Mouse (Mus musculus) neural tube, embryonic 11.5 days (tissue): ENCODE data around the gene Sdsl. TPM values are rescaled to one million over a fixed set of nuclear protein-coding genes. Genes with fewer than 3 reads are reported as not detected.
A peak's percentile ranks its signal among the peaks of the same experiment; 100 is the strongest.

Experiments used
- ATAC-seq: fragments of 200-750 bp; cut with Nextera tagmentation; 2 replicates; pipeline ENCODE4 v1.8.0; 2017; ENCODE audit warnings: moderate number of reproducible peaks, mild to moderate bottlenecking, moderate TSS enrichment, moderate library complexity; ENCODE audit not compliant: insufficient read depth, low FRiP score, low TSS enrichment
- DNase-seq: peaks from one replicate; pipeline ENCODE4 v3.0.0-alpha.2; 2015; ENCODE audit warnings: low spot score
- H3K27ac ChIP-seq: fragments of 300-500 bp; sonication (generic); 2 replicates; pipeline ENCODE4 v1.5.1; 2014; ENCODE audit warnings: low read depth, mild to moderate bottlenecking, low read length
- H3K27me3 ChIP-seq: fragments of 300-500 bp; sonication (generic); 2 replicates; pipeline ENCODE4 v1.6.1; 2014; ENCODE audit warnings: mild to moderate bottlenecking, low read length, mixed read lengths; ENCODE audit not compliant: control insufficient read depth, insufficient read depth
- H3K36me3 ChIP-seq: fragments of 300-500 bp; sonication (generic); 2 replicates; pipeline ENCODE4 v1.6.1; 2014; ENCODE audit warnings: mild to moderate bottlenecking, low read length, moderate library complexity, mixed read lengths; ENCODE audit not compliant: control insufficient read depth, insufficient read depth
- H3K4me1 ChIP-seq: fragments of 300-500 bp; sonication (generic); 2 replicates; pipeline ENCODE4 v1.6.1; 2014; ENCODE audit warnings: low read length, mixed read lengths; ENCODE audit not compliant: control insufficient read depth, insufficient read depth
- H3K4me2 ChIP-seq: fragments of 300-500 bp; sonication (generic); 2 replicates; pipeline ENCODE4 v1.6.1; 2014; ENCODE audit warnings: low read depth, mild to moderate bottlenecking, moderate library complexity
- H3K4me3 ChIP-seq: fragments of 300-500 bp; sonication (generic); 2 replicates; pipeline ENCODE4 v1.5.1; 2014; ENCODE audit warnings: low read depth, low read length
- H3K9ac ChIP-seq: fragments of 300-500 bp; sonication (generic); 2 replicates; pipeline ENCODE4 v1.6.1; 2014; ENCODE audit warnings: mild to moderate bottlenecking, low read length
- H3K9me3 ChIP-seq: fragments of 300-500 bp; sonication (generic); 2 replicates; pipeline ENCODE4 v1.6.1; 2016; ENCODE audit warnings: low read length; ENCODE audit not compliant: control insufficient read depth
- whole genome bisulfite sequencing: fragments of 180-500 bp; shearing (Covaris S2); extraction: QIAGEN DNeasy Blood & Tissue Kit; methylation state at CpG from one replicate; pipeline ENCODE4 v1.1.7; 2014; 5-methylcytosine and 5-hydroxymethylcytosine counted together
- polyA plus RNA-seq: library from polyadenylated mRNA; unstranded; fragments of >200 nt; fragmentation: Nextera tagmentation; extraction: Ambion mirVana; gene quantifications from 2 replicates; pipeline ENCODE4 v1.2.1, GENCODE M21; 2014

Sdsl gene
- polyA plus RNA-seq, 1 experiment from 2014 or later: 5.3 TPM

DNA sequence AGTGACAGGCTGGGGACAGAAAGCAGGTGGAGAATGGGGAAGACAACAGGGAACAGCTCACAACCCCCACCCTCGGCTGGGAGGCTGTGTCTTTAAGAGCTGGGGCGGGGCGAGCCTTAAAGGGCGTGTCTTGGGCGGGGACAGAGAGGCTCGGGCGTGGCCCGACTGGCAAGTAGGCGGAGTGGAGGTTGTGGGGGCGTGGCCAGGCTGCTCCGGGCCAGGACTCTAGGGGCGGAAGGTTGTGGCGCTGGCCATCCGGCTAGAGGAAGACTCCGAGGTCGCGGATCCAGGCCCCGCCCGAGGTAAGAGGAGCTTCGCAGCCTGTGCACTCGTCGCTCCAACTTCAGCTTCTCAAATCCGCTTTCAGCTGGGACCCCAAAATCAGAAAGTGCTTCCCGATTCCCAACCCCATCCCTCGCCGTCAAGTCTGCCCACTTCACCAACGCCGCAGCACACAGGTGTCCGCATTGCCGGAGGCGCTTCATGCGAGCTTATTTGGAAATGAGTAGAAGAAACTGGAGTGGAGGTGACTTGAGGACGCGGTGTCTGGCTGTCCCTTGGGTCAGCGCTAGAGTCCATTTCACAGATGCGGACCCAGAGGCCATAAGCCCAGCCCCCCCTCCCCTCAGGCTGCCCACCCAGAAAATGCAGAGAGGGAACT is 38.5 kb upstream of the Sdsl start, which contains the start of gene Slc8b1:
Gene Slc8b1, plus strand, starts transcription at position 187 of the 661 bp plus-strand sequence.
- H3K4me2 ChIP-seq: peak within 1 kb of the TSS; percentile 52
- H3K4me1 ChIP-seq: peaks cover 3% of the 10 kb centered on the region; the same call in 1 of the 2 replicates
- DNase-seq (peak; percentile 93), ATAC-seq (peak; percentile 79)
- H3K9me3 ChIP-seq: no peaks in the 10 kb centered on the region
- no peaks in the 10 kb centered on the region for H3K27me3 ChIP-seq
- 1% methylated on average over 36 of the region's 36 CpGs for WGBS
- H3K4me3 ChIP-seq: peak within 1 kb of the TSS; percentile 37
- peak within 1 kb of the TSS; percentile 7 for H3K9ac ChIP-seq
- H3K27ac ChIP-seq: no peak within 1 kb of the TSS
- H3K36me3 ChIP-seq: no peaks in the 10 kb centered on the region

DNA sequence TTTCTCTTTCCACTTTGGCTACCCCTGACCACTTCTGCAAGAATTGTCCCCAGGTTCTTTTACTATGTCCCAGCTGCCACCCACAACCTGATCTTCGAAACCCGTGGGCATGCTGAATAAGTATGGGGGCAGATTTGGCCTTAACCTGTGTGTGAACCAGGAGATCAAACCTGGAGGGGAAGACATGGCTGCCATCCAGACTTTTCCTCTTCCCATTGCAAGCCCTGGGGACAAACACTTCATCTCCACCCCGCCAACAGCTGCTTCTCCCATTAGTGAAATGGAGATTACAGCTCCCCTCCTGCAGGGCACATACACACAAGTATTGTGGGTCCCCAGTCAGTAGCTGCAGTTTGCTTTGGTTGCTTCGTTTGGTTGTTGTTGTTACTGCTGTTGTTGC is 34.7 kb upstream of the Sdsl start:
- Histone ChIP-seq H3K27me3 (no peaks in the 10 kb centered on the region), H3K9me3 (no peaks in the 10 kb centered on the region), H3K4me3 (no peak overlapping the region), H3K27ac (no peak overlapping the region), H3K9ac (no peak overlapping the region), H3K36me3 (no peaks in the 10 kb centered on the region), H3K4me1 (peaks cover 6% of the 10 kb centered on the region), H3K4me2 (no peak overlapping the region)
- 46% methylated on average over 4 of the region's 4 CpGs for WGBS
- no peak for ATAC-seq
- DNase-seq: no peak

DNA sequence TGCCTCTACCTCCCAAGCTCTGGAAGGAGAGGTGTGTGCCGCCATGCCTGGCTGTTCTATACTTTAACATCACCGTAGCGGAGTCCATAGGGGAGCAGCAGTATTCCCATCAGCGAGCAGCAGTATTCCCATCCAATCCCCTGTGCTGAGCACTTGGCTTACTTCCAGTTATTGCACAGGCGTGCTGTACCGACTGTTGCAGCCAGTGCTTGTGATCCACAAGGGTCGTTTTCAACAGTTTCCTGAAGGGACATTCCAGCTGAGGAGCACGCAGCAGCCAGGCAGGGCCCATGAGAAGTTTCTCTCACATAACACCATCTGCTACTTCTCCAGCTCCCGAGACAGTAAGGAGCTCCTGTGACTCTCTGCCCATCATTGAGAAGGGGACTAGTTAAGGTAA is 33.9 kb upstream of the Sdsl start:
- no peak for DNase-seq
- Histone ChIP-seq H3K27ac (no peak overlapping the region), H3K9ac (no peak overlapping the region)

DNA sequence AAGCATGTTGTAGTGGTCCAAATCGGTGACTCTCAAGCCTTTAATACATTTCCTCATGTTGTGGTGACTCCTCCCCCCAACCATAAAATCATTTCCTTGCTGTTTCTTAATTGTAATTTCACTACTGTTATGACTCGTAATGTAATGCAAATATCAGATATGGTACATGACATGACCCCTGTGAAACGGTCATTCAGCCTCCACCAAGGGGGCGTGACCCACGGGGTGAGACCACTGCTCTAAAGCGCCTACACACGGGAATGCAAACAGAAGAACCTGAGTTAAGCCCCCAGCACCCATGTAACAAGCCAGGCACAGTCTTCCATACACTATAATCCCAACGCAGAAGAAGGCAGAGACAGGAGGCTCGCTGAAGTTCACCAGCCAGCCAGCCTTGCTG is 33.2 kb upstream of the Sdsl start:
- H3K4me1 ChIP-seq: peaks cover 9% of the 10 kb centered on the region
- 66% methylated on average over 9 of the region's 9 CpGs for WGBS

More for the DNA sequence above, 33.9 kb upstream of the Sdsl start:
- no peak for ATAC-seq
- H3K4me2 ChIP-seq: no peak overlapping the region
- no peaks in the 10 kb centered on the region for H3K27me3 ChIP-seq
- H3K4me1 ChIP-seq: peaks cover 9% of the 10 kb centered on the region
- H3K36me3 ChIP-seq: no peaks in the 10 kb centered on the region
- no peak overlapping the region for H3K4me3 ChIP-seq
- no peaks in the 10 kb centered on the region for H3K9me3 ChIP-seq
- WGBS: 67% methylated on average over 9 of the region's 9 CpGs

DNA sequence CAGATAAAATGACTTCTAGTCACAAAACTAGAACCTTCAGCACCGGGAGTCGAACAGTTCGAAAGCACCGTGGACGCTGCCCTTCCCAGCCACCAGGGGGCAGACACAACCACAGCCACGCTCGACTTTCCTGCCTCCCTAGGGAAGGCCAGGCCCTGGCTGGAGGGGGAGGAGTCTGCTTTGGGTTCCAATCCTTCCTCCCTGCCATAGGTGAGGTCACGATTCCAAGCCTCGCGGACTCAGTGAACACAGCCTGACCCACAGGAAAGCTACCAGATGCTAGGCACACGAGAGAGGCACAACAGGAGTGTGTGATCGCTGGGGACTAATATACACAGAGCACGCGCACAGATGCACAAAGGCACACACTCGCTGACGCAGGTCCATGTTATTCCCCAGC is 32.8 kb upstream of the Sdsl start:
- Histone ChIP-seq H3K9me3 (no peaks in the 10 kb centered on the region), H3K27me3 (no peaks in the 10 kb centered on the region), H3K9ac (no peak overlapping the region), H3K4me1 (peaks cover 9% of the 10 kb centered on the region), H3K36me3 (no peaks in the 10 kb centered on the region), H3K4me3 (no peak overlapping the region), H3K27ac (no peak overlapping the region), H3K4me2 (peak overlapping the region; percentile 22; the same call in 1 of the 2 replicates)
- 25% methylated on average over 16 of the region's 16 CpGs for WGBS
- DNase-seq (peak; percentile 78), ATAC-seq (no peak)

More for the DNA sequence above, 33.2 kb upstream of the Sdsl start:
- H3K9ac ChIP-seq: no peak overlapping the region
- H3K4me3 ChIP-seq: no peak overlapping the region
- no peaks in the 10 kb centered on the region for H3K27me3 ChIP-seq
- DNase-seq: no peak
- no peak overlapping the region for H3K27ac ChIP-seq
- H3K4me2 ChIP-seq: 0 out of 2 replicates have a peak overlapping the region, but pooled peaks have one; percentile 22
- ATAC-seq: no peak
- H3K9me3 ChIP-seq: no peaks in the 10 kb centered on the region
- no peaks in the 10 kb centered on the region for H3K36me3 ChIP-seq

DNA sequence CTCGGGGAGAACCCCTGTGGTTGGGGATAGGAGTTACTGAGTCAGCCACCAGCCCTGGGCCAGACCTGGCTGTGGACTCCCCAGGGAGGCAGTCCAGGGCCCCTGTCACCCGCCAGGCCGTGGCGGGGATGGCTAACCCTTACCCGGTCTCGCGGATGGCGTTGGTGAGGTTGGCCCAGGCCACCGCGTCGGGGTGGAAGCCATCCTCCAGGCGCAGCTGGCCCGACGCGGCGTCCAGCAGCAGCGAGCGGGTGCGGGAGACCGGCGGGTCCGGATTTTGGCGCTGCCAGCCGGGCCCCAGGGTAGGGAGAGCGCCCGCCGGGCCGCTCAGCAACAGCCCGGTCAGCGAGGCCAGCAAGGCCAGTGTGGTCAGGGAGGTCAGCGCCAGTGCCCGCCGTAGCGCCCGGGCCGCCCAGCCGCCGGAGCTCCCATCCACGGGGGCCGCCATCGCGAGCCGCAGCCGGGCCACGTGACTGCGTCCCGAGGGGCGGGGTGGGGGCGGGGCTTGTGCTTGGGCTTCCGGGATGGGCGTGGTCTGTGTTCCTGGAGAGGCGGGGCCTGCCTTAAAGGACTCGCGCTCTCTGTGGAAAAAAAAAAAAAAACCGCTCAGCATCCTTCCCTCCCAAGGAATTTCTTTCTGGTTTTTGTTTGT is 30.7 kb upstream of the Sdsl start, which contains the start of gene Plbd2:
Gene Plbd2, minus strand, starts transcription at position 482 of the 652 bp plus-strand sequence.
- H3K27me3 ChIP-seq: no peaks in the 10 kb centered on the region
- no peaks in the 10 kb centered on the region for H3K36me3 ChIP-seq
- H3K9me3 ChIP-seq: no peaks in the 10 kb centered on the region
- H3K4me1 ChIP-seq: peaks cover 9% of the 10 kb centered on the region
- H3K4me3 ChIP-seq: peak within 1 kb of the TSS; percentile 67
- DNase-seq (peak; percentile 95), ATAC-seq (peak; percentile 62)
- no peak within 1 kb of the TSS for H3K27ac ChIP-seq
- H3K4me2 ChIP-seq: peak within 1 kb of the TSS; percentile 95
- under 1% methylated on average over 48 of the region's 55 CpGs for WGBS
- peak within 1 kb of the TSS; percentile 76 for H3K9ac ChIP-seq

DNA sequence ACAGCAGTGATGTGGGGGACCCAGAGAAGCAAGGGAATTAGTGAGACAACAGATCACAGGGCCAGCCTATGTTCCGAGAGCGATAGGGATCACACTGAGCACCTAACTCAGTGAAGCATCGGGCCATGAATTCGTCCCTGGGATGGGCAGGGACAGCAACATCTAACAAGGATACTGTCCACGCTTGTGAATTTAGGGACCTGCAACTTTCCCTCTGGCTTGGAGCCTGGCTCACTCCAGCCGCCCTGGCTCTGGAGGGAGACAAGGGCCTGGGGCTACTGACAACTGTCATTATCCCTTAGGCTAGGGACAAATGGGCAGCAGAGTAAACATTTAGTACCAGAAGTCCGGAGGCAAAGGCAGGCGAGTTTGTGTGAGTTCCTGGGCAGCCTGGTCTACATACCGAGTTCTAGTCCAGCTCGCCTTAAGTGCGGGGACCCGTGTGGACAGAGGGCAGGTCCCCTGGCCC is 30.1 kb upstream of the Sdsl start:
- Histone ChIP-seq H3K9me3 (no peaks in the 10 kb centered on the region), H3K4me3 (peak overlapping the region; percentile 67), H3K4me2 (peak overlapping the region; percentile 95), H3K4me1 (peaks cover 9% of the 10 kb centered on the region), H3K27ac (no peak overlapping the region), H3K9ac (peak overlapping the region; percentile 76), H3K36me3 (no peaks in the 10 kb centered on the region), H3K27me3 (no peaks in the 10 kb centered on the region)
- 10% methylated on average over 12 of the region's 12 CpGs for WGBS
- peak; percentile 22; the same call in 1 of the 2 replicates for ATAC-seq
- no peak for DNase-seq

DNA sequence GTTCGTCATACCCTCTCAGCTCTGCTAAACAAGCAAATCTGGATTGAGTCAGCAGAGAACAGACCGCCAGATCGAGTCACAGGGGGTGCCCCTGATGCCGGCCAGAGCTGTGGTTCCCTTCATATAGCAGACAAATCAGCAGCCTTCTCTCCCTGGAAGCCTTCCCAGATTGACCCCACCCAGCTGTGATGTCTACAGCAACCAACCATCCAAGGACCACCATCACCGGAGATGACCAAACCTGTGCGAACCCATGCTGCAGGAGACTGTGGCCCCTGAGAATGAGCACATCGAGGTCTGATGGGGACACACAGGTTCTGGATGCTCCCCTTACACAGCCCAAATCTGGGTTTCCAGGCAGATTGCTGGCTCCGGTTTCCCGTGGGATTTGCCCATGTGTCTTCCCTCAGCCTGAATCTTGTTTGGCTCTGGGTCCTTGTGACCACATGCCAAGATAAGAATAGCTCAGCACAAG is 29.6 kb upstream of the Sdsl start:
- H3K4me2 ChIP-seq: peak overlapping the region; percentile 95
- ATAC-seq: no peak
- H3K27ac ChIP-seq: no peak overlapping the region
- H3K9me3 ChIP-seq: no peaks in the 10 kb centered on the region
- 75% methylated on average over 9 of the region's 9 CpGs for WGBS
- no peaks in the 10 kb centered on the region for H3K27me3 ChIP-seq
- H3K36me3 ChIP-seq: no peaks in the 10 kb centered on the region
- DNase-seq: no peak
- H3K4me1 ChIP-seq: peaks cover 9% of the 10 kb centered on the region
- H3K9ac ChIP-seq: no peak overlapping the region; the same call in 1 of the 2 replicates
- peak overlapping the region; percentile 67 for H3K4me3 ChIP-seq
